Mouse (Mus musculus): Measurements from ENCODE around the gene Chrnb1. TPM values are rescaled to one million over a fixed set of nuclear protein-coding genes. Genes with fewer than 3 reads are reported as not detected.

Gene Chrnb1
- total RNA-seq, 2 experiments from 2014 or later = 23.2 to 26.3 TPM

DNA sequence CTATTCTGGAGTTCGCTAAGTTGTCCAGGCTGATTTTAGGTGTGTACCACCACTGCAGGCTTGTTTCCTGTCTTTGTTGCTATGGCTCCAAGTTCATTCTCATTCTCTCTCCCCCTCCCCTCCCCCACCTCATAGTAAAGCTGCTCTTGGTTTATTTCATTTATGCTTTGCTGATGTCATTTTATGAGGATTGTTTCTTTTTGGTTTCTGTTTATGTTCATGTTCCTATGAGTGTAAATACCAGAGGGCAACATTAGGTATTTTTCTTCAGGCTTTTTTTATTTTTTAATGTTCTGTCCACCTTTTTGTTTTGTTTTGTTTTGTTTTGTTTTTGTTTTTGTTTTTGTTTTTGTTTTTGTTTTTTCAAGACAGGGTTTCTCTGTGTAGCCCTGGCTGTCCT, 33.9 kb downstream of the Chrnb1 start, which contains the start of gene Slc35g3:
Slc35g3 (minus strand) TSS at position 101 of the 400 bp plus-strand sequence.
- TF ChIP-seq CTCF (IDR thresholded peaks at IDR 0.05) = no peak
- no peak for DNase-seq
- no peak within 1 kb of the TSS for H3K4me3 ChIP-seq
- H3K27ac ChIP-seq = no peak within 1 kb of the TSS
- intact Hi-C loops (cut with DNase I) = no loop called here

DNA sequence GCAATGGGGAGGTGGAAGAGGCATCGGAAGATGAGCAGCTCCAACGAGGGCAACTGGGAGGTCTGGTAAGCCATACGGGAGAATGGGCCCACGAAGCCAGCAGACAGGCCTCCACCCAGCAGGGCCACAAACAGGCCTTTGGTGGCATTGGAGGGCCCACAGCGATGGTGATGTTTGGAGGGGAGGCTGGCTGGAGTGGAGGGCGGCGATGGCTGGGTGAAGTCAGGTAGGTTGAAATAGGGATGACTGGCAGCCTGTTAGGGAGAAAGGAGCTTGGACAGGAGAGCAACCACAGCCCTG, 34.9 kb downstream of the Chrnb1 start:
- no peak overlapping the region for H3K27ac ChIP-seq
- intact Hi-C loops (cut with DNase I) = no loop called here
- no peak for TF ChIP-seq CTCF (IDR thresholded peaks at IDR 0.05)
- DNase-seq = no peak
- no peak overlapping the region for H3K4me3 ChIP-seq

DNA sequence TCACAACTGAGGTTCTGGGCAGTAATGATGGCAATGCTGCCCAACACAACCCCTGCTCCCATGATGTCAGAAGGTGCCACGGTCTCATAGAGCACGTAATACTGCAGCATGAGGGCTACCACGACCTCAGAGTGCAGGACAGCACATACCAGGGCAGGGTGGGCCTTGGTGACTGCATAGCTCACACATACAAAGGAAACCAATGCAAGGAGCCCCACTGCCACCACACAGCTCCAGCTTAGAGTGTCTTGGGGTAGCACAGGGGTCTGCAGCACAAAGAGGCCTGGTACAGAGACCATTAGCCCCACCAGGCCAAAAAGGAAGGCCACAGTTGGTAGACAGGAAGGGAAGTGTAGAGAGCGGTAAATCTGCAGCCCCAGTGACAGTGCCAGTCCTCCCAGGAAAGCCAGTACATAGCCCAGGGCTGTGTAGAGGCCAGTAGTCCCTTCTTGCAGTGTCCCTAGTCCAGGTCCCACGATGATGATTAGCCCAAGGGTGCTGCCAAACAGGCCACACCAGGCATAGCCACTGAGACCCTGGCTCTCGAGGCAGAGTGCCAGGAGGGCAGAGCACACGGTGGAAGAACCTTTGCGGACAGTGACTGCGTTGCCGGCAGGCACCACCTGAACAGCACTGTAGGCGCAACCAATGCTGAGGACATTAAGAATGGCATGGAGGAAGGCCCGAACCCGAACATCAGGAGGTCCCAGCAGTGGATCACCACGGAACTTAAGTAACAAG, 35.4 kb downstream of the Chrnb1 start:
- no peak for DNase-seq
- H3K4me3 ChIP-seq = no peak overlapping the region
- peak overlapping the region; percentile 98 for H3K27ac ChIP-seq
- intact Hi-C loops (cut with DNase I) = no loop called here
- no peak for TF ChIP-seq CTCF (IDR thresholded peaks at IDR 0.05)

DNA sequence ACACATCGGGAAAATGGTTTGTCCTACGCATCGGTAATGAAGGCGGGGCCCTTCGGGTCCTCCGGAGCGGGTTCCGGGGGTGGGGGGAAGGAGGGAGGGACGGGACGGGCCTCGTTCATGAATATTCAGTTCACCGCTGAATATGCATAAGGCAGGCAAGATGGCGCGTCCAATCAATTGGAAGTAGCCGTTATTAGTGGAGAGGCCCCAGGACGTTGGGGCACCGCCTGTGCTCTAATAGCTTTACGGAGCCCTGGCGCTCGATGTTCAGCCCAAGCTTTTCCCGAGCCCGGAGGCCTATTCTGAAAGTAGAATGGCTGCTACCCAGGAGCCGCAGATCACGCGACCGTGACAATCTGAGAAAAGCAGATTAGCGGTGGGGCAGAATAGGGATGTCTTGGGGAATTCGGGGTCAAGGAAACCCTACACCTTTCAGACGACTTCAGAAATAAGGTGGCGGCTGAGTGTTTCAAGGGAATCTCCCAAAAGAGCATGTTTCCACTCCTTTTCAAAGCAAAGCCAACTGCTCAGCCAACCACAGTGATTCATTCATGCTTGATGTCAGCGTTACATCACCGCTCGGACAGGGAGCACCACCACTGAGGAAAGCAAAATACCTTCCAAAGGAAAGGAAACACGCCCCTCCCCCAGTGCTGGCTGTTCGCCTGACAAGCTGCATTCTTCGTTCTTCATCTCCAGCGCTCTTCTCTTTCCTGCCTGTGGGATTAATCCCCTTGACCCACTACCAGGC, 36.6 kb downstream of the Chrnb1 start:
- Histone ChIP-seq H3K27ac (peak overlapping the region; percentile 98), H3K4me3 (peak overlapping the region; percentile 84)
- no peak for TF ChIP-seq CTCF (IDR thresholded peaks at IDR 0.05)
- peak; percentile 91 for DNase-seq
- intact Hi-C loops (cut with DNase I) = loop anchor here (1.0 to 5.0 kb wide), 4 partner anchors 36 to 118 kb away; partner anchors contain the start of genes Chrnb1, Plscr3 and Tmem95

- peak; percentile 98 for DNase-seq
- no peak for TF ChIP-seq CTCF (IDR thresholded peaks at IDR 0.05)
- Histone ChIP-seq H3K27ac (peak within 1 kb of the TSS; percentile 98), H3K4me3 (peak within 1 kb of the TSS; percentile 84)
- intact Hi-C loops (cut with DNase I) = loop anchor here (2.0 to 5.0 kb wide), 3 partner anchors 44 to 119 kb away; partner anchors contain the start of genes Plscr3 and Tmem95
Measured at GRCm38 (mm10) chr11:69758478-69758970, 37.2 kb downstream of the Chrnb1 start, which contains the start of gene Polr2a. Gene Polr2a (minus strand): TSS chr11:69758637.

GRCm38 (mm10) chr11:69758090-69758456, 37.7 kb downstream of the Chrnb1 start:
- peak; percentile 98 for DNase-seq
- intact Hi-C loops (cut with DNase I) = loop anchor here (2.0 to 5.0 kb wide), 3 partner anchors 45 to 119 kb away; partner anchors contain the start of genes Plscr3 and Tmem95
- H3K27ac ChIP-seq = peak overlapping the region; percentile 98
- H3K4me3 ChIP-seq = peak overlapping the region; percentile 84
- TF ChIP-seq CTCF (IDR thresholded peaks at IDR 0.05) = no peak

GRCm38 (mm10) chr11:69757303-69758089, 38.2 kb downstream of the Chrnb1 start:
- intact Hi-C loops (cut with DNase I) = loop anchor here (2.0 to 5.0 kb wide), 3 partner anchors 45 to 120 kb away; partner anchors contain the start of genes Plscr3 and Tmem95

DNA sequence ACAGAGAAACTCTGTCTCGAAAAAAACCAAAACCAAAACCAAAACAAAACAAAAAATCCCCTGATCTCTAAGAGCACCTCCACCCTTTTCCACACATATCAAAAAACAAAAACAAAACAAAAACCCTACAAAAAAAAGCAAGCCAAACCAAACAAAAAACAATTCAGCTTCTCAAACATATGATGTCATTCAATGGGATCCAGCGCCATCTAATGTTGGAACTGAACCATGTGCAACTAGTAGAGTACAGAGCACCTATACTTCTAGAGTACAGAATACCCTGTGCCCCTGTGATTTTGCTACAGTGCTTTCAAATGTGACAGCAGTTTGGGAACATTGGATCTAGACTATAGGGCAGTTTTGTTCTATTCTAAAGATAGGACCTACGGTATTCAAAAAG, 41.0 kb downstream of the Chrnb1 start:
- DNase-seq = no peak
- intact Hi-C loops (cut with DNase I) = loop anchor here (1.0 to 5.0 kb wide), 2 partner anchors 72 to 123 kb away; partner anchors contain the start of genes Senp3 and Tmem95
- H3K4me3 ChIP-seq = no peak overlapping the region; the same call in 1 of the 2 replicates
- peak; percentile 79 for TF ChIP-seq CTCF (IDR thresholded peaks at IDR 0.05)
- peak overlapping the region; percentile 41; the same call in 1 of the 2 replicates for H3K27ac ChIP-seq

More at GRCm38 (mm10) chr11:69757303-69758089, 38.2 kb downstream of the Chrnb1 start:
- TF ChIP-seq CTCF (IDR thresholded peaks at IDR 0.05) = no peak
- peak overlapping the region; percentile 98 for H3K27ac ChIP-seq
- DNase-seq = no peak
- peak overlapping the region; percentile 84 for H3K4me3 ChIP-seq

GRCm38 (mm10) chr11:69754233-69754632, 41.5 kb downstream of the Chrnb1 start:
- Histone ChIP-seq H3K4me3 (no peak overlapping the region; the same call in 1 of the 2 replicates), H3K27ac (peak overlapping the region; percentile 41; the same call in 1 of the 2 replicates)
- intact Hi-C loops (cut with DNase I) = loop anchor here (1.0 kb wide), 1 partner anchor 72 kb away; the partner anchor contains the start of gene Senp3
- DNase-seq = no peak
- TF ChIP-seq CTCF (IDR thresholded peaks at IDR 0.05) = no peak

DNA sequence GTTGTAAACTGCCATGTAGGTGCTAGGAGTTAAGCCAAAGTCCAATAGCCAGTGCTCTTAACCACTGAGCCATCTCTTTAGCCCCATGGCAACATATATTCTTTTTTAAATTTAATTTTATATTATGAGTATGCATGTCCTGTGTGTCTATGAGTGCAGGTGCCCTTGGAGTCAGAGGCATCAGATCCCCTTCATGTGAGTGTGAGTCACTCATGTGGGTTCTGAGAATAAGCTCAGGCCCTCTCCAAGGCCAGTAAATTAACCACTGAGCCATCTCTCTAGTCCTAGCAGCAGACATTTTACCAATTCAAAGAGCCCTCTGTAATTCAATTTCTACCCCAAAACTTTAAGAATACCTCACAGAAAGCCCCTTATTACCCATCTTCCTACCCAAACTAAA, 43.1 kb downstream of the Chrnb1 start:
- H3K27ac ChIP-seq = peak overlapping the region; percentile 24; the same call in 1 of the 2 replicates
- no peak for DNase-seq
- no peak for TF ChIP-seq CTCF (IDR thresholded peaks at IDR 0.05)
- no peak overlapping the region for H3K4me3 ChIP-seq
- intact Hi-C loops (cut with DNase I) = loop anchor here (2.0 kb wide), 1 partner anchor 20 kb away; no protein-coding TSS in a partner anchor

DNA sequence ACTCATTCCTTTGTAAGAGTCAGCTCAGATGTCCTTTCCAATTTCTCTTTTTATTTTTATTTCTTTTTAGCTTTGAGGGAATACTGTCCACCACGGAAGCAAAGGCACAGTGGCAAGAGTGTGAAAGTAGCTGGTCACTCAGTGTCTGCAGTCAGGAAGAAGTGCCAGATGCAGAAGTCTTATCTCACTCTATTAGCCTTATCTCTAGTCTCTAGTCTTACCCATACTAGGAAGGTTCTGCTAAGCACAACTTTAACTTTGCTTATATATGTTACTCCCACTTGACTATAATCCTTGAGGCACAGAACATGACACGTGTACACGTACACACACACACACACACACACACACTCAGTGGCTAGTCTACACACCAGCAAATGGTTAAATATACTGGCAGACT, 44.1 kb downstream of the Chrnb1 start:
- Histone ChIP-seq H3K27ac (no peak overlapping the region), H3K4me3 (no peak overlapping the region)
- intact Hi-C loops (cut with DNase I) = loop anchor here (2.0 kb wide), 1 partner anchor 19 kb away; no protein-coding TSS in a partner anchor
- no peak for DNase-seq
- no peak for TF ChIP-seq CTCF (IDR thresholded peaks at IDR 0.05)

Other genes with a start within 250 kb of the Chrnb1 start
- under 1 TPM; 0.05 to 0.25 TPM for gene Dnah2, start 246.8 kb downstream of the Chrnb1 start, total RNA-seq (2021)
- gene Efnb3, start 235.7 kb downstream of the Chrnb1 start, total RNA-seq (2021) = under 1 TPM; 0.47 to 0.48 TPM
- gene Wrap53, start 215.7 kb downstream of the Chrnb1 start, total RNA-seq (2021) = 1 to 10 TPM; 3.2 to 3.4 TPM
- gene Trp53, start 215.6 kb downstream of the Chrnb1 start, total RNA-seq (2021) = 10 to 100 TPM; 12.9 to 16.5 TPM
- gene Atp1b2, start 190.0 kb downstream of the Chrnb1 start, total RNA-seq (2021) = 100 to 1,000 TPM; 271 to 389 TPM
- not detected for gene Shbg, start 178.0 kb downstream of the Chrnb1 start, total RNA-seq (2021)
- 1 to 10 TPM; 2.6 to 3.2 TPM for gene Sat2, start 173.9 kb downstream of the Chrnb1 start, total RNA-seq (2021)
- gene Fxr2, start 163.0 kb downstream of the Chrnb1 start, total RNA-seq (2021) = 100 to 1,000 TPM in 1 of 2 experiments, 10 to 100 TPM in 1; 90.6 to 104 TPM
- gene Sox15, start 140.6 kb downstream of the Chrnb1 start, total RNA-seq (2021) = not detected
- gene Mpdu1, start 133.3 kb downstream of the Chrnb1 start, total RNA-seq (2021) = 1 to 10 TPM; 8.6 to 9.7 TPM
- 1 to 10 TPM; 1.7 to 3.2 TPM for gene Cd68, start 129.8 kb downstream of the Chrnb1 start, total RNA-seq (2021)
- gene Eif4a1, start 123.5 kb downstream of the Chrnb1 start, total RNA-seq (2021) = 10 to 100 TPM; 98.0 to 98.5 TPM
- 10 to 100 TPM; 25.4 to 28.1 TPM for gene Senp3, start 113.9 kb downstream of the Chrnb1 start, total RNA-seq (2021)
- 1 to 10 TPM in 1 of 2 experiments, under 1 TPM in 1; 0.64 to 1.1 TPM for gene Tnfsf13, start 110.2 kb downstream of the Chrnb1 start, total RNA-seq (2021)
- 10 to 100 TPM in 1 of 2 experiments, 1 to 10 TPM in 1; 6.5 to 10.6 TPM for gene Tnfsf12, start 100.1 kb downstream of the Chrnb1 start, total RNA-seq (2021)
- 1 to 10 TPM; 1.2 to 1.9 TPM for gene Tnfsfm13, start 99.8 kb downstream of the Chrnb1 start, total RNA-seq (2021)
- gene Polr2a, start 37.3 kb downstream of the Chrnb1 start, total RNA-seq (2021) = 10 to 100 TPM; 26.9 to 35.4 TPM
- gene Slc35g3, start 34.0 kb downstream of the Chrnb1 start, total RNA-seq (2021) = not detected
- 10 to 100 TPM; 29.3 to 35.9 TPM for gene Zbtb4, start 30.0 kb downstream of the Chrnb1 start, total RNA-seq (2021)
- 1 to 10 TPM; 3.9 to 4.7 TPM for gene Fgf11, start 5.9 kb upstream of the Chrnb1 start, total RNA-seq (2021)
- gene Tmem102, start 9.7 kb upstream of the Chrnb1 start, total RNA-seq (2021) = under 1 TPM; 0.20 to 0.41 TPM
- gene Gm39566, start 19.4 kb upstream of the Chrnb1 start, total RNA-seq (2021) = not detected
- not detected for gene Spem2, start 22.5 kb upstream of the Chrnb1 start, total RNA-seq (2021)
- not detected for gene Spem1, start 26.2 kb upstream of the Chrnb1 start, total RNA-seq (2021)
- gene Nlgn2, start 41.8 kb upstream of the Chrnb1 start, total RNA-seq (2021) = 1 to 10 TPM; 2.3 to 2.7 TPM
- 100 to 1,000 TPM; 144 to 165 TPM for gene Tmem256, start 42.6 kb upstream of the Chrnb1 start, total RNA-seq (2021)
- gene Plscr3, start 50.4 kb upstream of the Chrnb1 start, total RNA-seq (2021) = 10 to 100 TPM in 1 of 2 experiments, 1 to 10 TPM in 1; 9.6 to 13.0 TPM
- gene Tnk1, start 62.8 kb upstream of the Chrnb1 start, total RNA-seq (2021) = under 1 TPM in 1 of 2 experiments, not detected in 1; 0.11 TPM
- not detected for gene Tmem95, start 82.1 kb upstream of the Chrnb1 start, total RNA-seq (2021)
- gene Kctd11, start 85.5 kb upstream of the Chrnb1 start, total RNA-seq (2021) = 1 to 10 TPM; 1.3 to 1.7 TPM
- under 1 TPM in 1 of 2 experiments, not detected in 1; 0.08 TPM for gene Acap1, start 99.6 kb upstream of the Chrnb1 start, total RNA-seq (2021)
- gene 2810408A11Rik, start 105.0 kb upstream of the Chrnb1 start, total RNA-seq (2021) = under 1 TPM in 1 of 2 experiments, not detected in 1; 0.33 TPM
- gene Neurl4, start 105.1 kb upstream of the Chrnb1 start, total RNA-seq (2021) = 10 to 100 TPM; 25.2 to 33.5 TPM
- 10 to 100 TPM; 47.1 to 49.6 TPM for gene Gps2, start 117.9 kb upstream of the Chrnb1 start, total RNA-seq (2021)
- gene Eif5a, start 126.0 kb upstream of the Chrnb1 start, total RNA-seq (2021) = 100 to 1,000 TPM; 413 to 433 TPM
- gene Ybx2, start 139.9 kb upstream of the Chrnb1 start, total RNA-seq (2021) = 10 to 100 TPM in 1 of 2 experiments, 1 to 10 TPM in 1; 8.0 to 16.5 TPM
- 100 to 1,000 TPM; 494 to 503 TPM for gene Slc2a4, start 152.2 kb upstream of the Chrnb1 start, total RNA-seq (2021)
- not detected for gene Cldn7, start 168.8 kb upstream of the Chrnb1 start, total RNA-seq (2021)
- gene Ctdnep1, start 185.2 kb upstream of the Chrnb1 start, total RNA-seq (2021) = 100 to 1,000 TPM; 217 to 261 TPM
- 10 to 100 TPM; 33.0 to 45.2 TPM for gene Elp5, start 186.6 kb upstream of the Chrnb1 start, total RNA-seq (2021)
- gene Gabarap, start 195.2 kb upstream of the Chrnb1 start, total RNA-seq (2021) = 100 to 1,000 TPM; 194 to 232 TPM
- gene Phf23, start 199.8 kb upstream of the Chrnb1 start, total RNA-seq (2021) = 10 to 100 TPM; 19.2 to 21.8 TPM
- gene Dvl2, start 204.7 kb upstream of the Chrnb1 start, total RNA-seq (2021) = 1 to 10 TPM; 3.6 to 5.0 TPM
- gene Acadvl, start 219.5 kb upstream of the Chrnb1 start, total RNA-seq (2021) = 100 to 1,000 TPM; 266 to 502 TPM
- gene Dlg4, start 221.0 kb upstream of the Chrnb1 start, total RNA-seq (2021) = 1 to 10 TPM; 3.2 to 5.2 TPM